Mouse (Mus musculus): Measurements from ENCODE around the gene Slc35c2. TPM values are rescaled to one million over a fixed set of nuclear protein-coding genes. Genes with fewer than 3 reads are reported as not detected.

Slc35c2 gene
- polyA plus RNA-seq (2014; fragmentation: Nextera tagmentation; extraction: Ambion mirVana): 41.5 and 41.9 TPM in 2 replicates

DNA sequence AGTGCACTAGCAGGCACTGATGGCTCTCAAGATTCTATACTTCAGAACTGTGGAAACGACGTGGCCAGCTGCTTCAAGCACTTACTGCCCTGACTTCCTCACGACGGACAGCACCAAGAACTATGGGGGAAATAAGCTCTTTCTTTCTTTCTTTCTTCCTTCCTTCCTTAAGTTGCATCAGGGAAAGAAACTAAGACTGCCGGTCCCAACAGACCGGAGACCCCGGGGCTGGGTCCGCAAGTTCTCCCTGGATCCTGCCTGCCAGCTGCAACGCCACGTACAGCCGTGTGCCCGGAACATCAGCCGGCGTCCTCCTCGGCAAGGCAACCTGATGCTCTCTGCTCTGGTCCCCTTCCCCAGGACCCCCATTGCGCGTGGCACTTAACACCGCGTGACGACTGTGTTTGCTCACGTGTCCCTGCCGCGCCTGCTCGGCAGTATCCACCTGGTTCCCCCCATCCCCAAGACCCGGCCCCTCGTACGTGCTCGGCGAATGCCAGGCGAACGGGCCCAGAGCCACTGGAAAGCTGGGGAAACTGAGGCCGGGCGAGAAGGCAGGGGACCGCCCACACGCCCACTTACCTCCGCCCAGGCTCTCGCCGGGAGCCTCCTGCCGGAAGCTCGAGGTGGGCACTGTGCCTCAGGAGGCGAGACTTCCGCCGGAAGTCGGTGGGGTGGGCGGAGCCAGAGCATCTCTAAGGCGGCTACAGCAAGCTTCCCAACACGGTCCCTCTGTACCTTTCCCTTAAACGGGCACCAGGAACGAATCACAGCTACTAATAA lies at the start of gene Slc35c2:
Gene Slc35c2, minus strand, starts transcription at position 668 of the 783 bp plus-strand sequence.
- no peak within 1 kb of the TSS; the same call in 1 of the 2 replicates for H3K27ac ChIP-seq (replicated peaks; ENCODE audit: low read depth, low read length)
- DNase-seq (ENCODE audit: low spot score) (peak; percentile 95), ATAC-seq (ENCODE audit: insufficient number of reproducible peaks, low FRiP score, low TSS enrichment, low read depth) (peak; percentile 82)
- H3K9ac ChIP-seq (ENCODE audit: low read length): peak within 1 kb of the TSS; percentile 72
- peaks cover 16% of the 10 kb centered on the region; the same call in 1 of the 2 replicates for H3K4me1 ChIP-seq (ENCODE audit: control insufficient read depth, insufficient read depth, low read length)
- H3K9me3 ChIP-seq (ENCODE audit: control insufficient read depth, low read length): no peaks in the 10 kb centered on the region
- WGBS: under 1% methylated on average over 49 of the region's 49 CpGs
- H3K27me3 ChIP-seq (ENCODE audit: control insufficient read depth, insufficient read depth, low read length): no peaks in the 10 kb centered on the region
- H3K4me2 ChIP-seq (ENCODE audit: low read depth, severe bottlenecking): peak within 1 kb of the TSS; percentile 87
- H3K4me3 ChIP-seq (ENCODE audit: low read depth, low read length): peak within 1 kb of the TSS; percentile 83
- peaks cover 3% of the 10 kb centered on the region; the same call in 1 of the 2 replicates for H3K36me3 ChIP-seq (ENCODE audit: control insufficient read depth, insufficient read depth, low read length)

DNA sequence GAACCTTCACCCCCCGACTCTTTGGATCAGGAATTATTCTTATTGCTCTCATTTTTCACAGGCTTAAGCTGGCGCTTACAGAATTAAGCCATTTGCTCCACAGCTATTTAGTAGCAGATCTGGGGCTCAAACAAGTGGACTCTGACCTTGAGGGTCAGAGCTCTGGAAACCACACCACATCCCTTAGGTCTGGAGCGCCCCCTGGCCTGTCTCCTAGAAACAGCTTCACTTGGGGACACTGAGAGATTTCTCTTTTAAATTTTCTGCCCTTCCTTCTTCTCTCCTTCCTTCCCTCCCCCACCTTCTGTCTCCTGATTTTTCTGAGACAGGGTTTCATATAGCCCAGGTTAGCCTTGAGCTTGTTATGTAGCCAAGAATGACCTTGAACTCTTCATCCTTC lies 49.5 kb upstream of the Slc35c2 start:
- Histone ChIP-seq H3K4me2 (ENCODE audit: low read depth, severe bottlenecking) (no peak overlapping the region), H3K9me3 (ENCODE audit: control insufficient read depth, low read length) (no peaks in the 10 kb centered on the region), H3K27ac (replicated peaks; ENCODE audit: low read depth, low read length) (no peak overlapping the region), H3K27me3 (ENCODE audit: control insufficient read depth, insufficient read depth, low read length) (no peaks in the 10 kb centered on the region), H3K4me3 (ENCODE audit: low read depth, low read length) (no peak overlapping the region), H3K36me3 (ENCODE audit: control insufficient read depth, insufficient read depth, low read length) (no peaks in the 10 kb centered on the region), H3K9ac (ENCODE audit: low read length) (no peak overlapping the region), H3K4me1 (ENCODE audit: control insufficient read depth, insufficient read depth, low read length) (no peaks in the 10 kb centered on the region)
- DNase-seq (ENCODE audit: low spot score) (peak; percentile 68), ATAC-seq (ENCODE audit: insufficient number of reproducible peaks, low FRiP score, low TSS enrichment, low read depth) (no peak)
- WGBS: 19% methylated on average over 3 of the region's 3 CpGs

DNA sequence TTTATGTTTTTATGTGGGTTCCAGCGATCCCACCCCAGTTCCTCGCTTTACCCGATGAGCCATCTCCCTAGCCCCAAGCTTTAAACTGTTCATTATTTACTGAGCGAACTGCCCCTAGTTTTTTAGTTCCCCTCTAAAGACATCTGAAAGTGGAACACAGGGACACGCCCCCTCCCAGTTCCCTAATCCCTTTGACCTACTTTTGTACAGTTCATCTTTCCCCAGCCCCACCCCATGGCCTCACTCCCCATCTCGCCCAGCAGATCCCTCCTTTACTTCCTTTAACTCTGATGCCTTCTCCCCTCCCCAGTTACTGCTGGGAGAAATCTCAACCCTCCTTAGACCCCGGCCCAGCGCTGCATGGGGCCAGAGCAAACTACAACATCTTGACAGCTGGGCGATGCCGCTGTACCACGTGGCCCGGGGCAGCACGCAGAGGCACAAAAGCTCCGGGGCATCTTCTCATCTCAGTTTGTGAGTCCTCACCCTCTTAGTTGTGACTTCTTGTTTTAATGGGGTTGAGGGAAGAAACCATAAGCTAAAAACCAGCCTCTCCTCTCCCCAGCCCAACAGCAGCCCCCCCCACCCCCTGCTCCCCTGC lies 45.0 kb upstream of the Slc35c2 start:
- no peaks in the 10 kb centered on the region; the same call in 1 of the 2 replicates for H3K27me3 ChIP-seq (ENCODE audit: control insufficient read depth, insufficient read depth, low read length)
- no peak overlapping the region for H3K4me3 ChIP-seq (ENCODE audit: low read depth, low read length)
- ATAC-seq (ENCODE audit: insufficient number of reproducible peaks, low FRiP score, low TSS enrichment, low read depth) (no peak), DNase-seq (ENCODE audit: low spot score) (no peak)
- no peaks in the 10 kb centered on the region for H3K36me3 ChIP-seq (ENCODE audit: control insufficient read depth, insufficient read depth, low read length)
- no peak overlapping the region for H3K27ac ChIP-seq (replicated peaks; ENCODE audit: low read depth, low read length)
- no peaks in the 10 kb centered on the region for H3K4me1 ChIP-seq (ENCODE audit: control insufficient read depth, insufficient read depth, low read length)
- H3K4me2 ChIP-seq (ENCODE audit: low read depth, severe bottlenecking): no peak overlapping the region
- no peak overlapping the region for H3K9ac ChIP-seq (ENCODE audit: low read length)
- 54% methylated on average over 14 of the region's 14 CpGs for WGBS
- H3K9me3 ChIP-seq (ENCODE audit: control insufficient read depth, low read length): no peaks in the 10 kb centered on the region

DNA sequence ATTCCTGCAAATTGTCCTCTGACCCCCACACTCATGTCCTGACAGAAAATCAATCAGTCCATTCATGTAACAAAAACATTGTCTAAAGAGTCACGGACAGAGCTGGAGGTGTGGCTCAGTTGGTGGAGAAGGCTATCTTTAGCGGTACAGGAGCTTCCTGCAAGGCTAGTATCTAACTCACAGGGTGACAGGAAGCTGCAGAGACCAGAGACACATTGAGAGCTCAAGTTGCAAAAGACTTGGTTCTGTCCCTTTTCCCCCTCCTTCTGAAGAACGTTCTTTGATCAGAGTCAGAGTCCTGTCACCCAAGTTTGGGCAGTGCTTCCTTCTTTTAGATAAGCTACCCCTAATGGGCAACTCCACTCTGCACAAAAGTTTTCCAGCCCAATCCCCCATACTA lies 42.0 kb upstream of the Slc35c2 start:
- no peak overlapping the region for H3K9ac ChIP-seq (ENCODE audit: low read length)
- H3K36me3 ChIP-seq (ENCODE audit: control insufficient read depth, insufficient read depth, low read length): no peaks in the 10 kb centered on the region
- H3K4me2 ChIP-seq (ENCODE audit: low read depth, severe bottlenecking): no peak overlapping the region
- peaks cover 9% of the 10 kb centered on the region for H3K4me1 ChIP-seq (ENCODE audit: control insufficient read depth, insufficient read depth, low read length)
- H3K4me3 ChIP-seq (ENCODE audit: low read depth, low read length): no peak overlapping the region
- H3K27me3 ChIP-seq (ENCODE audit: control insufficient read depth, insufficient read depth, low read length): no peaks in the 10 kb centered on the region; the same call in 1 of the 2 replicates
- ATAC-seq (ENCODE audit: insufficient number of reproducible peaks, low FRiP score, low TSS enrichment, low read depth) (no peak), DNase-seq (ENCODE audit: low spot score) (no peak)
- 52% methylated on average over 3 of the region's 3 CpGs for WGBS
- no peak overlapping the region for H3K27ac ChIP-seq (replicated peaks; ENCODE audit: low read depth, low read length)
- H3K9me3 ChIP-seq (ENCODE audit: control insufficient read depth, low read length): no peaks in the 10 kb centered on the region

DNA sequence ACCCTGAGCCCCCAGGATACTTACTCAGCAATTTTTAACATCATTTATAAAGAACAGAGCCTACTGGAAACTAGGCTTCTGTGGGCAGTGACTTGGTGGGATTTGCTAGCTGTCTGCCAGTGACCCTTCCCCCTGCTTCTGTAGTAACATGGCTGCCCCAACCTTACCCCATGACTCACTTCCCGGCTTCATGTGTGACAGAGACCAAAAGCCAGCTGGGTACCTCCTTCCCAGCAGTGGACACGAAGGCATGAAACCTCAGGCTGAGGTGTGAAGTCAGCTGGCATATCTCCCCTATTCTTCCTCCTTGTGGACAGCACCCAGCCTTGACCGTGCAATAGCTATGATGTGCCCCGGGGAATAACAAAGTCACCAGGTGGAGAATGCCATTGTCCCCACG lies 41.1 kb upstream of the Slc35c2 start:
- H3K4me1 ChIP-seq (ENCODE audit: control insufficient read depth, insufficient read depth, low read length): peaks cover 13% of the 10 kb centered on the region
- ATAC-seq (ENCODE audit: insufficient number of reproducible peaks, low FRiP score, low TSS enrichment, low read depth) (no peak), DNase-seq (ENCODE audit: low spot score) (no peak)
- 70% methylated on average over 5 of the region's 5 CpGs for WGBS
- H3K27me3 ChIP-seq (ENCODE audit: control insufficient read depth, insufficient read depth, low read length): no peaks in the 10 kb centered on the region; the same call in 1 of the 2 replicates
- no peaks in the 10 kb centered on the region for H3K36me3 ChIP-seq (ENCODE audit: control insufficient read depth, insufficient read depth, low read length)
- H3K27ac ChIP-seq (replicated peaks; ENCODE audit: low read depth, low read length): no peak overlapping the region
- H3K4me3 ChIP-seq (ENCODE audit: low read depth, low read length): no peak overlapping the region
- no peak overlapping the region for H3K4me2 ChIP-seq (ENCODE audit: low read depth, severe bottlenecking)
- H3K9me3 ChIP-seq (ENCODE audit: control insufficient read depth, low read length): no peaks in the 10 kb centered on the region
- no peak overlapping the region for H3K9ac ChIP-seq (ENCODE audit: low read length)

DNA sequence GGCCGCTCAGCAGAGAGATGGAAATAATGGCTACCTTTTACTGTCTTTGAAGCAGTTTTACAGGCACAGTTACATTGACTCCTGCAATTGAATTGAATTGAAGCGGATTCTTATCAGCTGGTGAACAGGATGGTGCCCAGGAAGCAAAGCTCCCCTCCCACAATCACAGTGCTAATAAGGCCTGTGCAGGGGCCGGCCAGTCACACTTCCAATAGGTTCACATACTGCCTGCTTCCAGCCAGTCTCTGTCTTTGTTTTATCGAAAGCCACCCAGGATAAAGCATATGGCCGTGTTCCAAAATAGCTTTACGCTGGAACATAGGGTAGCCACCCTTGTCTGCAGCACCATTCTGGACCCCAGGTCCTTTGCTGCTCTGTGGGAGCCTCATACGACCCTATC lies 39.7 kb upstream of the Slc35c2 start:
- DNase-seq (ENCODE audit: low spot score): no peak
- H3K4me2 ChIP-seq (ENCODE audit: low read depth, severe bottlenecking): peak overlapping the region; percentile 79; the same call in 1 of the 2 replicates
- H3K9me3 ChIP-seq (ENCODE audit: control insufficient read depth, low read length): no peaks in the 10 kb centered on the region
- no peak overlapping the region for H3K4me3 ChIP-seq (ENCODE audit: low read depth, low read length)
- peaks cover 13% of the 10 kb centered on the region for H3K4me1 ChIP-seq (ENCODE audit: control insufficient read depth, insufficient read depth, low read length)
- H3K27ac ChIP-seq (replicated peaks; ENCODE audit: low read depth, low read length): no peak overlapping the region
- WGBS: 49% methylated on average over 7 of the region's 7 CpGs
- no peaks in the 10 kb centered on the region for H3K36me3 ChIP-seq (ENCODE audit: control insufficient read depth, insufficient read depth, low read length)
- ATAC-seq (ENCODE audit: insufficient number of reproducible peaks, low FRiP score, low TSS enrichment, low read depth): no peak
- no peaks in the 10 kb centered on the region; the same call in 1 of the 2 replicates for H3K27me3 ChIP-seq (ENCODE audit: control insufficient read depth, insufficient read depth, low read length)
- H3K9ac ChIP-seq (ENCODE audit: low read length): no peak overlapping the region

DNA sequence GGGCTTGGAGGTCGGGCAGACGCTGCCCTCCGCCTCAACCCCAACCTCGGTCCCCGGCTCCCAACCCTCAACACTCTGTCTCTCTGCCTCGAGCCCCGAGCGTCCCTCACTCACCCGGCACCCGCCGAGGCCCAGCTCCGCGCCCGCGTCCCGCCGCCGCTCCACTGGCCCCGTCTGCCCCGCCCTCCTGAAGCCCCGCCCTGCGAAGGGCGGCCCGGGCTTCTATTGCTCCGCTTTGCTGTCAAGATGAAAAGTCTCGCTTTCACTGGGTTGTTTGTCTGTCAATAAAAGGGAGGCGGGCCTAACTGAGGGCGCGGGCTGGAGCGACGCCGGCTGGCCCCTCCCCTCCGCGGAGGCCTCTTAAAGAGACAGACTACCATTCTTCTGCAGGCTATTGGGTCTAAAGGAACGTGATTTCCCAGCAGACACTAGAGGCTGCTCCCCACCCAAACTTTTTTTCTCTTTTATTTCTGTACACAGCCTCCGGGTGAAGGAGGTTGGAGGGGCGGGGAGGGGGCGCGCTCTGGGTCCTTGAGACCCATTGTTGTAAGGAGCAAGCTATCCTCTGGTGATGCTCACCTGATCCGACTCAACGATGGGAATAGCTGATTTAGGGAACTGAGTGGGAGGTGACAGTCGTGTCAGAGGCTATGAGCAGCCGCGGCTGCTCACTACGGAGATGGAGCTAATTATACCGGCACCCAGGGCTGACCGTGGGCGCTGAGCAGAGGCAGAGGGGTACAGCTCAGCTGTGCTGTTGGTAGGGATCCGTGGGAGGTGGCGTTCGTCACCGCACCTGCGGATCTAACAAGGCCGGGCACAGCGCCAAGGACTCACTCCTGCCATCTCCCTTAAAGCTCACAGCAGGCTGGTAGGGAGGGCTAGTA lies 38.9 kb upstream of the Slc35c2 start, which contains the start of gene Elmo2:
Gene Elmo2, minus strand, starts transcription at position 176 of the 887 bp plus-strand sequence.
- Histone ChIP-seq H3K27me3 (ENCODE audit: control insufficient read depth, insufficient read depth, low read length) (no peaks in the 10 kb centered on the region; the same call in 1 of the 2 replicates), H3K4me3 (ENCODE audit: low read depth, low read length) (peak within 1 kb of the TSS; percentile 77), H3K4me2 (ENCODE audit: low read depth, severe bottlenecking) (peak within 1 kb of the TSS; percentile 79), H3K4me1 (ENCODE audit: control insufficient read depth, insufficient read depth, low read length) (peaks cover 17% of the 10 kb centered on the region), H3K27ac (replicated peaks; ENCODE audit: low read depth, low read length) (no peak within 1 kb of the TSS), H3K9me3 (ENCODE audit: control insufficient read depth, low read length) (no peaks in the 10 kb centered on the region), H3K36me3 (ENCODE audit: control insufficient read depth, insufficient read depth, low read length) (no peaks in the 10 kb centered on the region), H3K9ac (ENCODE audit: low read length) (peak within 1 kb of the TSS; percentile 89)
- DNase-seq (ENCODE audit: low spot score) (peak; percentile 99), ATAC-seq (ENCODE audit: insufficient number of reproducible peaks, low FRiP score, low TSS enrichment, low read depth) (peak; percentile 97)
- under 1% methylated on average over 55 of the region's 55 CpGs for WGBS
